ENCODE assay signal across 20 mouse cellular contexts in the genomic region with DNA sequence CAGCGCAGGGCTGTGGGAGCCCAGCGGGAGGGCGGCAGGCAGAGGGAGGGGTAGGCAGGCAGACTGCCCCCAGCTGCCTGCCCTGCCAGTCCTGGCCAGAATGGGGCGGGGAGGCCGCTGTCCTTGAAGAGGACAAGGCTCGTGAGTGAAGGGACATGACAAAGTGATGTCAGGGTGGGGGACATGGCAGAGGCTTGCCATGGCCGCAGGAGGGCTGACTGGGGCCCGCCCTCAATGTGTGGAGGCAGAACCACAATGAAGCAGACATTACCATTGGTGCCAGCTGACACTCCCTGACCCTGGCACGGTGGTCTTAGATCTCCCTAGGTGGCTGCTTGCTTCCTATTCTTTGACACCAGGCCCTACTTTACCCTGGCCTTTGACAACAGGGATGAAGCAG.
DNase-seq lines count a peak whose midpoint lies in the region; ATAC-seq lines count a peak whose summit lies in the region.
"Had no signal": no experiment of that assay in that cellular context is flagged by ENCODE, and none has a peak within 500 bp of the region (broad histone marks: within the 10 kb centered on the region; RNA-seq: fewer than 3 reads in every experiment).

No protein-coding gene starts in this region.

- H3K36me3 ChIP-seq in forebrain, embryonic 10.5 days (replicated peaks) = no peaks in the 10 kb centered on the region
- no peaks in the 10 kb centered on the region for H3K36me3 ChIP-seq in forebrain, embryonic 15.5 days
- no peaks in the 10 kb centered on the region for H3K36me3 ChIP-seq in limb, embryonic 11.5 days (ENCODE audit: control insufficient read depth, insufficient read depth, low read length)
- H3K36me3 ChIP-seq in limb, embryonic 10.5 days = no peaks in the 10 kb centered on the region
- no peaks in the 10 kb centered on the region for H3K36me3 ChIP-seq in neural tube, embryonic 13.5 days
- H3K36me3 ChIP-seq: heart, embryonic 10.5 days; stomach, embryonic 15.5 days had no signal

- peaks cover 41% of the 10 kb centered on the region for H3K4me1 ChIP-seq in forebrain, embryonic 10.5 days
- H3K4me1 ChIP-seq in forebrain, embryonic 15.5 days = peaks cover 11% of the 10 kb centered on the region
- H3K4me1 ChIP-seq in limb, embryonic 11.5 days (ENCODE audit: control insufficient read depth, insufficient read depth, low read length) = peaks cover 10% of the 10 kb centered on the region
- H3K4me1 ChIP-seq in limb, embryonic 10.5 days = peaks cover 58% of the 10 kb centered on the region
- peaks cover 65% of the 10 kb centered on the region for H3K4me1 ChIP-seq in neural tube, embryonic 13.5 days (replicated peaks)

- H3K9ac ChIP-seq in forebrain, embryonic 15.5 days (replicated peaks) = no peak overlapping the region
- no peak overlapping the region for H3K9ac ChIP-seq in limb, embryonic 11.5 days (ENCODE audit: low read length)
- H3K9ac ChIP-seq in neural tube, embryonic 13.5 days = 0 out of 2 replicates have a peak overlapping the region, but pooled peaks have one; percentile 19
- H3K9ac ChIP-seq: liver, postnatal 0 days; stomach, embryonic 15.5 days had no signal

- 34% methylated on average over 9 of the region's 9 CpGs for WGBS in forebrain, embryonic 10.5 days
- WGBS in forebrain, embryonic 15.5 days = 32% methylated on average over 9 of the region's 9 CpGs
- 13% methylated on average over 9 of the region's 9 CpGs for WGBS in limb, embryonic 11.5 days
- WGBS in limb, embryonic 10.5 days = 18% methylated on average over 9 of the region's 9 CpGs
- WGBS in neural tube, embryonic 13.5 days = 11% methylated on average over 9 of the region's 9 CpGs

- 0 out of 2 replicates have a peak overlapping the region, but pooled peaks have one; percentile 15 for H3K27ac ChIP-seq in forebrain, embryonic 10.5 days
- no peak overlapping the region for H3K27ac ChIP-seq in forebrain, embryonic 15.5 days (replicated peaks)
- no peak overlapping the region for H3K27ac ChIP-seq in limb, embryonic 11.5 days (replicated peaks; ENCODE audit: low read depth, low read length)
- no peak overlapping the region for H3K27ac ChIP-seq in limb, embryonic 10.5 days
- H3K27ac ChIP-seq in neural tube, embryonic 13.5 days (replicated peaks) = no peak overlapping the region
- H3K27ac ChIP-seq: gastrocnemius, adult 2 months; heart, embryonic 10.5 days; kidney, postnatal 0 days; stomach, embryonic 15.5 days had no signal

- no peaks in the 10 kb centered on the region for H3K9me3 ChIP-seq in forebrain, embryonic 10.5 days
- no peaks in the 10 kb centered on the region for H3K9me3 ChIP-seq in forebrain, embryonic 15.5 days
- no peaks in the 10 kb centered on the region for H3K9me3 ChIP-seq in limb, embryonic 11.5 days (ENCODE audit: control insufficient read depth, low read length)
- no peaks in the 10 kb centered on the region for H3K9me3 ChIP-seq in limb, embryonic 10.5 days (replicated peaks)
- no peaks in the 10 kb centered on the region for H3K9me3 ChIP-seq in neural tube, embryonic 13.5 days
- H3K9me3 ChIP-seq: heart, embryonic 10.5 days; stomach, embryonic 15.5 days had no signal

- H3K4me2 ChIP-seq in forebrain, embryonic 15.5 days (replicated peaks) = no peak overlapping the region
- H3K4me2 ChIP-seq in limb, embryonic 11.5 days (ENCODE audit: low read depth, severe bottlenecking) = no peak overlapping the region
- no peak overlapping the region for H3K4me2 ChIP-seq in neural tube, embryonic 13.5 days
- H3K4me2 ChIP-seq: stomach, embryonic 15.5 days had no signal

- no peak overlapping the region for H3K4me3 ChIP-seq in forebrain, embryonic 10.5 days
- H3K4me3 ChIP-seq in forebrain, embryonic 15.5 days = no peak overlapping the region
- H3K4me3 ChIP-seq in limb, embryonic 11.5 days (ENCODE audit: low read depth, low read length) = no peak overlapping the region
- no peak overlapping the region for H3K4me3 ChIP-seq in limb, embryonic 10.5 days
- no peak overlapping the region for H3K4me3 ChIP-seq in neural tube, embryonic 13.5 days
- H3K4me3 ChIP-seq: gastrocnemius, adult 2 months; heart, embryonic 10.5 days; stomach, embryonic 15.5 days had no signal

- ATAC-seq in forebrain, embryonic 15.5 days (replicated peaks) = no peak
- no peak for ATAC-seq in limb, embryonic 11.5 days (ENCODE audit: insufficient number of reproducible peaks, low FRiP score, low TSS enrichment, low read depth)
- ATAC-seq in neural tube, embryonic 13.5 days (ENCODE audit: low read depth) = no peak
- ATAC-seq: liver, postnatal 0 days had no signal

- peaks cover 35% of the 10 kb centered on the region for H3K27me3 ChIP-seq in forebrain, embryonic 10.5 days (ENCODE audit: poor library complexity, severe bottlenecking)
- no peaks in the 10 kb centered on the region for H3K27me3 ChIP-seq in forebrain, embryonic 15.5 days
- no peaks in the 10 kb centered on the region for H3K27me3 ChIP-seq in limb, embryonic 11.5 days (ENCODE audit: control insufficient read depth, insufficient read depth, low read length)
- peaks cover 28% of the 10 kb centered on the region; the same call in 1 of the 2 replicates for H3K27me3 ChIP-seq in limb, embryonic 10.5 days (ENCODE audit: low read depth, poor library complexity, severe bottlenecking)
- 0 out of 2 replicates have a peak, but pooled peaks cover 7% of the 10 kb centered on the region for H3K27me3 ChIP-seq in neural tube, embryonic 13.5 days
- H3K27me3 ChIP-seq: CH12.LX; stomach, embryonic 15.5 days had no signal

- DNase-seq in forebrain, embryonic 10.5 days (ENCODE audit: extremely low spot score, low spot score) = no peak
- peak; percentile 39 for DNase-seq in limb, embryonic 11.5 days (ENCODE audit: low spot score)
- DNase-seq in limb, embryonic 10.5 days (ENCODE audit: low spot score) = no peak
- DNase-seq in embryo, embryonic 11 days = peak; percentile 29
- DNase-seq in cerebellum, postnatal 36 days = no peak
- DNase-seq: cerebellum, adult 18-20 months; cerebellum, postnatal 25 days; gastrocnemius, adult 2 months; kidney, adult 18-20 months; liver, postnatal 0 days; lung, postnatal 10 days; right cerebral cortex, postnatal 25 days; thymus, adult 18-20 months; thymus, postnatal 4 days had no signal

Comparison
In these comparisons a context has a peak if more than half of its experiments do, and no peak if none do; other contexts are left out.
1. DNase-seq: peak in limb, embryonic 11.5 days (single experiment) and embryo, embryonic 11 days (single experiment); none in forebrain, embryonic 10.5 days (single experiment), limb, embryonic 10.5 days (single experiment) and cerebellum, postnatal 36 days (0 of 2).